Mouse (Mus musculus) 3T3-L1 (cell line): Measurements from ENCODE around the gene Kirrel3.

ENCODE experiments used
- DNase-seq: peaks from one replicate; pipeline ENCODE4 v3.0.0-alpha.2; 2015; ENCODE audit warnings: low read depth, low spot score

Gene Kirrel3

DNA sequence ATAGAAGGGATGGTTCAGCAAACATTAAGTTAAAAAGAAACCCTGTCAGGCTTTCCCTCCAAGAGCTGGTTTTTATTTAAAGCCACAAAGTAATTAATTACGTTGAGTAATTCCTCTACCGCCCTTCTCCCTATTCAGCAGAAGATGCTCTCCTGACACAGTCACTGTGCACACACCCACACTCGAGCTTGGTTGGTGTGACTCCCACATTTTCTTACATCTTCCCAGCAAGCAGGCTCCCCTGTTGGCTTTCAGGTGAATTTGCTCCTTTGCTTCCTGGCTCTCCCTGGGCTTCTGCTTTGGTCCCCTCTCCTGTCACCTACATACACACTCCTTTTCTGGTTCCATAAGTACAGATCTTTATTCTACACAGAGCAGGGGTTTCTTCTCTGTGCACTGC is 203.7 kb downstream of the Kirrel3 start:
- DNase-seq: no peak

DNA sequence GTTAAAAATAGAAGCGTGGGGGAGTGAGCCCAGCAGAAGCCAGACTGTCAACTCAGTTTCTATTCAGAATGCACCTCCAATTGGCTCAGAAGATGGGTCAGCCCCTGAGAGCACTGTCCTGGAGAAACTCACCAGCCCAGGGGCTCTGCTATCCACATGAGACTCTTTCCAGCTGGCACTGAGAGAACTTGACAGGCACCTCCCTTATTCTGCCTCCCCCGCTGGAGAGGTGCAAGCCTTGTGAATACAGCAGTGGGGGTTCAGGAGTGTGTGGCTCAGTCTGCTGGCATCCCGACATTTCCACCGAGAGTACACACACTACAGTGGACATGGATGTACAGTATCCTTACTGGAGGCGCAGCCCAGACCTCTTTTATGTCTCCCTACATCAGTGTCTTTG is 210.0 kb downstream of the Kirrel3 start:
- no peak for DNase-seq

DNA sequence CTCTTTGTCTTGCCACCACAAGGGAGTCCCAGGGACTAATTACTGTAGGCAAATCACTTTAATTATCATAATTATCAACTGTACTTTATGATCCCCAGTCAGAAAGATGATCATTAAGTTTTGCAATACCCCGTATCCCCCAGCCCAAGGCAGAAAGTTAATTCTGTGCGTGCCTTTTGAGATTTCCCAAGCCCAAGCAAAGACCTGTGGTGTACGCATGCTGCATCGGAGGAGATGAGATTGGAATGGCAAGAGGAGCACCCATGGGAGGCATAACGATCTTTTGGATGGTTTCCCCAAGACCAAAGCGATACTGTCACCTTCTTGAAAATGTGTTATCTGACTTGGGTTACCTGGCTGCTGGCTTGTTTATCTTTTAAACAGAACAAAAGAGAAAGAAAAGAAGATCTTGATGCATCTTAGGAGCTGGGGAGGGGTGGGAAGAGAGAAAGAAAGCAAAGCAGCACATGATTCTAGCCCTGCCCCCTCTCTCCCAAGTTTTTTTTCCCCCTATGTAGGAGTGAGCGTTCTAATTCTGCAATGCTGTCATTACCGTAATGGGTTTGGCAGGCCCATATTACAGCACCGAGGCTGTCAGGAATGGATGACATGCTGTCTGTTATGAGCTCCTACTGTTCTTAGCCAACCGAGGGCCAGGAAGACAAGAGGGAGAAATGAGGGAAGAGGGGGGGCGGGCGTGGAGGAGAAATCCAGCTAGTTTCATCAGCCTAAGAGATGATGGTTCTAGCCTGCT is 218.0 kb downstream of the Kirrel3 start:
- no peak for DNase-seq

DNA sequence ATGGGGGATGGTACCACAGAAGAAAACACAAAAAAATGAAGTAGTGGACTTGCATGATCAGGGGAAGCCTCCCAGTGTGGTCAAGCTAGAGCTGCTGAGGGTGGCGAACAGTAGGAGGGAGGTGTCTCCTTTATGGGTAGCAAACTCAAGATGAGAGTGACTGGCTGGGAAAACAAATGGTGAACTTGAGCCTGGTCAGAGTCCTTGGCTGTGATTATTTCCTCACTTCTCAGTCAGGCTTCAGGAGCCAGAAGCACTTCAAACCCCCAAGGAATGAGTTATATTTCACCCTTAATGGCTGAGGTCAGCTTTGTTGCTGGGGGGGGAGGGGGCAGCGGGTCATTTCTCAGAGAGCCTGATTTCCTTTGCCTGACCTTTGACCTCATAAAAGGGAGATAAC is 218.7 kb downstream of the Kirrel3 start:
- no peak for DNase-seq

DNA sequence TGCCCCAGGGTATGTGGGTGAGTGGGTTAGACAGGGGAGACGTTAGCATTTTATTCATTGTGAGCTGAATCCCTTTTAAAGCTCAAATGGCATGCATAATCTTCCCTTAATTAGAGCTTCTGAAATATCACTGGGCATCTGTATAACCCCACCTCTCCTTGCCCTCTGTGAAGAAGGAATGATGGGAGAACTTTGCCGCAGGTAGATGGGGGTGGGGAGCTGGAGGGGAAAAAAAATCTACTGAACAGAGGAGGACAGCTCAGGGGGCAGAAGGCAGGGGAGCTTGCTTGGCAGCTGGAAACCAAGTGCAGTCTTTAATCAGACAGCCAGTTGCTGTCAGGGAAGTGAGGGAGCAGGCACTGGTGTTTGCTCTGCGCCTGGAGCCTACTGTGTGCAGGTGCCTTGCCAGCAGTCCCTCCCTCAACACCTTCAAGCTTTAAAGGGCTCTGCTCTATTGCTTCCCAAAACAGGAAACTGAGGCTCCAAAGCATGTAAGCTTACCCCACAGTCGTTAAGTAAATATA is 220.7 kb downstream of the Kirrel3 start:
- no peak for DNase-seq

DNA sequence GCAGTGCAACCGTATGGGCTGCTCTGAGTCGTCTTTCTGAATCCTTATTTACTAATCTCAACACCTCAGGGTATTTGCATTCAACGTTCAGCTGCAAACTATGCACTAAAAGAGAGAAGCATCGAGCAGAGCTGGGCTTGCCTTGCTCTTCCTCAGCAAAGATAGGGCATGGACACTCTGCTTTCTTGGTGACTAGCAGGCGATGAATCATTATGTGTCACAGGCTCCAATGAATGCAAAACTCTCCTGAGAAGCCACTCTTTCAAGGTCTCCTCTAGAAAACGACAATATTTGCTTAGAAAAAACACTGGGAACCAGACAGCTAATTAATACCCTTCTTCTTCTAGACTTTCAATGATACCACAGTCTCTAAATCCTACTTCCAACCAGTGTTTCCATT is 223.0 kb downstream of the Kirrel3 start:
- DNase-seq: peak; percentile 16

DNA sequence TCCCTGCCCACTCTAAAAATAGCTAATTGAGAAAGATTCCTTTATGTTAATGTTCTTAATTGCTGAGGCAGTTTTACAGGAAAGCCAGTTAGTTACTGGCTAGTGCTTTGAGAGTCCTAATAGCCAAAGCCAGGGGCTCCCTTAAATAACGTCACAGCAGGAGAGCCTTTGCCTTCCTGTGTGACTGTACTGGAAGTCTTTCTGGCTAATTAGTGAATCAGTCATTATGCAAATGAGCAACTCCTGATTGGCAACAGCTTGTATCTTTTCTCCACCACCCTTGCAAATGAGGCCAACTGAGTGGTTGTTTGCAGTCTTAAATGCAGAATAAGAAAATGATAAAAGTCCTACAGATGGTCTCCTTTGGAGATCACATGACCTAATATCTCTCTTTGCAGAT is 226.3 kb downstream of the Kirrel3 start:
- no peak for DNase-seq

DNA sequence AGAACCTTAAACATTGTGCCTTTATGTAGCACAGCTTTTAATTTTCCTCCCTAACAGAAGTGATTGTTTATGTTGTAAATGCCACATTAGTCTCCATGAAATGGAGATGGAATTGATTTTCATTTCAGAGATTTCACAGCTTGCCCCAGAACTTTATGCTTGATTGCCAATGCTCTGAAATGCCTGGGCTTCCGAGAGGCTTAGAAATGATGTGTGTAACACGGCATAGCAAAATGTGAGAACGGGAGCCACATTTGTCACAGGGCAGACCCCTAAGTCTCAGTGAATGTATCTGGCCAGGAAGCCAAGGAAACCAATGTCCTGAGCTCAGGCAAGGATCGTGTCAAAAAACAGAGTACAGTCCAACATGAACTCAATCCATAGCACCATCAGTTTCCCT is 227.3 kb downstream of the Kirrel3 start:
- DNase-seq: no peak

DNA sequence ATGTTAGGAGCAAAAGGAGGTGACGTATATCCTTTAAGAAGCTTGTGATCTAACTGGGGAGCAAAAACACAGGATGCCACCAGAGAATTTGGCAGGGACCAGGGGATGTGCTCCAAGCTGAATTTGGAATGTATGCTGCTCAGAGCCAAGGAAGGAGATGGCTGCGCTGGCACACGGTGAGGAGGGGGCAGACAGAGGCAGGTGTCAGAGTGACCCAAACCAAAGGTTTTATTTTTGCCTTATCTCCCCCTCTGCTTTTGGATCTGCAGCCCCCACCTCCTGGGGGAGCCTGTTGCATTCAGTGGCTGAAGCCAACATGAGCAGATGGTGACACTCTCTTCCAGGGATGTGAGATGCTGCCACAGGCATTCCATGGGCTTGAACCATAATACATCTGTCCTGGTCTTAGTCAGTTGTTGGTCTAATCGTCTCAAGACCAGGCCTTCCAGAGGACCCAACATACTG is 227.8 kb downstream of the Kirrel3 start:
- no peak for DNase-seq

DNA sequence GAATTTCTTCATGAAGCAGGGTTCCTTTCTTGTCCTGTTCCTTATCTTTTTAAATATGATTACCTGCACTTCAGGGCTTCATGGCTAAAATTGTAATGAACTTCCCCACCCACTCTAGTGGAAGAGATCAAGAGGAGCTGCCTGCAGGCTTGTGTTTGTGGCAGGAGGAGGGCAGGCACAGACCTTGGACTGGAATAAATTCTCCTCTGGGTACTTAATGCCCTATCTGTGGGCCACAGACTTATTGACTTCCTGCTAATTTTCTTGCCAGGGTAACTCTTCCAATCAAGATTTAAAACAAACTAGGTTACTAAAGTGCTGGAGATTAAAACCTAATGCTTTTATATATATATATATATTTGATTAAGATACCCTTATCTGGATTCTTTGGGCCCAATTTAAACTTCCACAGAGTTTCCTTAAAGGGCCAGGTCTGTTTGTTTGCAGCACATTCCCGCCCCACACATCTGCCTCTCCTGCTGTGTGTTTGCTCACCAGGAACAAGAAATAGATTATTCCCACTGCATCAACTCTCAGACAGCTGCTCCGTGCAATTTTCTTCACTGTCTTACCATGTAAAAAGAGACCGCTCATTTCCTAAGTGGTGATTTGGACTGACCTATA is 229.4 kb downstream of the Kirrel3 start:
- no peak for DNase-seq

DNA sequence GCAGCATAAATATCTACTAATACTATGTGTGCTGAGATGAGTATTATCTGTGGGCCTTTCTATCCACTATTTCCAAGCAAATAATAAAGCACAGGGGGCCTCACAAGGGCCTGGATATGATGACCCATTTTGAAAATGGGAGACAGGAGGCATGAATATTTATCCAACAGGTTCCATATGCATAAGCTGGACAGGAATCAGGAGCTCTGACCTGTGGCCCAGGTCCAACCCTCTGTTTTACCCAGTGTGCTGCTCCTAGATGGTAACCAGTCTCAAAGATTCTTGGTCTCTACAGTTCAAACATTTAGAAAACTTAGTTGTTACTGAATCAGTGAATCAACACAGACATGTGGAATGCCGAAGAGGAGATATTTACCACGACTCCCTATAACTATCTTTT is 230.8 kb downstream of the Kirrel3 start:
- DNase-seq: no peak

DNA sequence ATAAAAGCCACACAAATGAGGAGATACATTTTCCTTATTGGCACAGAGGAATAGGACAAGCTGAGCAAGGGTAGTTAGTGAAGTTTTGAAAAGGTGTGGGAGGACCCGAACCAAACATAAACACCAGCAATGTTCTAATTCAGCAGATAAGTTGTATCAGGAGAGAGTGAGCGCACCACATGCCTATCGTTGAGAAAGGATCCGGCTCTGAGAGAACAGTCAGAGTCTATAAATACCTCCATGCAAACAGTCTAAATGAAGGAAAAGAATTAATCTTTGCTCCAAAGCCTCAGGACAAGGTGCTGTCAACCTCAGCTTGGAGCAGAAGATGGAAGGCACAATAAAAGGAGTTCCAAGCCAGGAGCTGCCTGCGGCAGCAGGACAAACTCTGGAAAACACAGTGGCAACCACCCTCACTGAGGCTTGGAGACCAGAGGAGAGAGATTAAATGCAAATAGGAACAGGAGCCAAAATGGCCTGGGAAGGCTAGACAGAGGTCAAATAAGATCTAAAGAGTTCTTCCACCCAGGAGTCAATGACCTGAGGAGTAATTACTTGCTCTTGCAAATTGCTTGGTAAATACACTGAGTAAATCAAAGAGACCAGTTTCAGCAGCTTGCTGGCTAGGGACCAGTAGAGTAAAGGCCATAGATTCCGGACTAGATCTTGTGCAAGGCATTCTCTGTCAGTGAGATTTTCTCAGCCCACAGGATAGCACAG is 235.9 kb downstream of the Kirrel3 start:
- DNase-seq: no peak

DNA sequence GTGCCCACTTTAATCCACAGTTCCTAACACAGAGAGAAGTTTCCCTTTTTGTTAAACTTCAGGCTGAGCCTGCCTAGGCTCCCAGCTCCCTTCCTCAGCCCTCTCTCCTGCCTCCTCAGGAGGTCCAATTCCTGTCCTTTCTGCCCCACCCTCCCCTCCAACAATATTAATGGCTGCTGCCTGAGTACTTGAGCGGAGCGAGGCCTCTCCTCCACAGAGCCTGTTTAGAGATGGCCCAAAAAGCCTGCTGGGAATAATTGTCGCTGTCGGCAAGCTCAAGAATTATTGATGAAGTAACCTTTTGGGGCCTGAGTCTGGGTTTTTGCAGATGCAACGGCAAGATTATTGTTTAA is 236.5 kb downstream of the Kirrel3 start:
- DNase-seq: no peak

DNA sequence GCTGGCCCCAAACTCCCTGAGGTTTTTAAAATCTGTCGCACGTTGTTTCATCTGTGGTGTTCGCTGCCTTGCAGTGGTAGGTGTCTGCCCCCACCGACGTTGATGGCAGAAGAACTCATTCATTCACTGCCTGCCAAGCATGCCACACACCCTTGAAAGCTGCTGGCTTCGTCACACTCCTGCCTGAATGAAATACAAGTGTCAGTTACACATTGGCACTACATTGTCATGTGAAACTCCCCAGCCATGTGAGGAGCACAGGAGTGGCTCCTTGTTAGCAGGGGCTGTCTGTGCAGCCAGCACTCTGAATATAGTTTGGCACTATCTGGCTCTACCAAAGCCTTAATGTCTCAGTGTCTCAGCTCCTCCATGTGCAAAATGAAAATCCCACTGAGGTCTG is 246.8 kb downstream of the Kirrel3 start:
- no peak for DNase-seq

DNA sequence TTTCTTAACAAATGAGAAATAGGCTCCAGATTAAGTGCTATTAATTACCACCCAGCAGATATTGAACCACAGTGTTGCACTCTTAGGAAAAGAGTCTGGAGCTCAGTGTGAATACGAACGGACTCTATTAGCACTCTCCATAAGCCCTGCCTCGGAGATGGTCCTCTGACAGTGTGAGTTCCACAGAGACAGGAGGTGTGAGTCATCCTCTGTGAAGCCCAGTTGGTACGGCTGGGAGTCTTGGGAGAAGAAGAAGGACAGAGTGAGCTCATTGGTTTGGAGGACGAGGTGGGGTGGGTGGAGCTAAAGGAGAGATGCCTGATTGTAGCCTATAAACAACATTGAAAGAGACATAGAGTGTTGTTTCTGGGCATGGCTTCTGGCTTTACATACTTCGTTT is 247.9 kb downstream of the Kirrel3 start:
- peak; percentile 29 for DNase-seq

DNA sequence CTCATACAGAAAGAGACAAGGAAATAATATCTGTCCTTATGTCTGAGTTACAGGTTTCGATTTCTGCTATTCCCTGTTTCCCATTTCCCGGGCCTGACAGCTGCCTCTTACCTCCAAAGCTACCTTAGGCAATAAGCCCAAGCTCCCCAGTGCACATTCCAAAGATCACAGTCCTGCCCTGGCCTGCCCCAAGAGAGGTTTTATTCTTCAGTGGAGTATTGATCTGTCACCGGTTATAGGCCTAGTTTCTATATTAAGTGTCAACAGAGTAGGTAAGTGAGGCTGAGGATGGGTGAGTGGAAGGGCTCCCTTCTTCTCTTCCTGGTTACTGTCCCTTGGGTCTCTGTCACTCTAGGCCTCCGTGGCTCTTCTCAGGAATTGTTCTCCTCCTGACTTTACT is 249.3 kb downstream of the Kirrel3 start:
- no peak for DNase-seq

DNA sequence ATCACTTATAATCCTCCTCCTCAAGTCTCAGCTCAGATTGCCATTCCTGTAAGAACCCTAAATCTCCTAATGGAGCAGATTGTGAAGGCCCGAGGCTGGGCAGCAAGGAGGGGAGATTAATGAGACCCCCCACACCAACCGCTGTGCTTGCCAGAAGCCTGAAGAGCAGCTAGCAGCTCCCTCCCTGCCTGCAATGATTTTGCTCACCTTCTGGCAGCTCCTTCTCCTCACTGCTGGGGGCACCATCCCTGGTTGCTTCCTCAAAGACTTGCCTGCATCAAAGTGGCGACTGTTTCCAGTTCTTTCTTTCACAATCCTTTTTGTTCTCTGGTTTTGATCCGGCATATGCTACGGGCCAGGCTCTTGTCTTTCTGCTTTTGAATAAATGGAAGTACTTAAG is 253.7 kb downstream of the Kirrel3 start:
- no peak for DNase-seq

DNA sequence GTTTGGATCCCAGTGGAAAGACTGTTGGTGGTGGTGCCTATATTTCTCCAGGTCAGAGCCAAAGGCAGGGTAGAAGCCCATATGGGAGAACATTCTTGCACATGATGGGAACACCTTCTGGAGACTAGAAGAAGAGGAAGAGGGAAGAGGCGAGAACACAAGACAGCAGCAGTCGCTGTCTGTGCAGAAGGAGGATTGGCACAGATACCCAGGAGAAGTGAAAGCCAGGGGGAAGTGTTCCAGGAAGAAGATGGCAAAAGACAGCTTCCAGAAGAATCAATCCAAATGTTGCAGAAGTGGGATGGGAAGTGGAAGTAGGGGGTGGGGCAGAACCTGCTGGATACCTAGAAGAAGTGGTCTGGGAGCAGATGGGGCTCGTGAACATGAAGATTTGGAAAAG is 255.1 kb downstream of the Kirrel3 start:
- DNase-seq: no peak

DNA sequence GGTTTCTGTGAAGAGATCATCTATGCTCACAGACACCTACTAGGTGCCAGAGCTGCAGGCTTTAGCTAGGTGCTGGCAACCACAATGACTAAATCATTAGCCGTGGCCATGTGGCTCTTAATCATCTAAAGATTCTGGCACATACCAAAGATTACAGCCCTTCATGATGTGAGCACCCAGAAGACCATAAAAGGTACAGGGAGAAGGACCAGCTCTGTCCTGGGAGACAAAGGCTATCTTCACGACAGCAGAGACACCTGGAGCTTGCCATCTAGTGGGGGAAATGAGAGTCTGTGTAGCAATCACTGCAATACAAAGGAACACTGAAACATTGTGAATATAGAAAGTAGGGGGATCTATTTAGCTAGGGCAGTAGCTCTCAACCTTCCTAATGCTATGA is 262.3 kb downstream of the Kirrel3 start:
- DNase-seq: peak; percentile 52

DNA sequence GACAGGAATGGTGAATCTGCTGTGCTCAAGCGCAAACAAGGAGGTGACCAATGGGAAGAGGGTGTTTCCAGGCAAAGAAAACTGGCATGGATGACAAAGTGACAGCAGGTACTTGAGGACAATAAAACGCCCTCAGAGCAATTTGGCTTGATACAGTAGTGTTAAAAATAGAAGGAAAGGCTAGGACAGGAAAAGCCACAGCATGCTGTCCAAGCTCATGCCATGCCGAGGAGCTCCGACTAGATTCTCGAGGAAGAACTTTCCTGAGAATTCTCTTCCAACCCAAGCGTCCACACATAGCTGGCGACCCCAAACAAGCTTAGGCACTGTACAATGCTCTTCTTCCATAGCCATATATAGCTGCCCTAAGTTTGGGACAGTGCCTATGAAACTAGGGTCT is 263.5 kb downstream of the Kirrel3 start:
- no peak for DNase-seq

DNA sequence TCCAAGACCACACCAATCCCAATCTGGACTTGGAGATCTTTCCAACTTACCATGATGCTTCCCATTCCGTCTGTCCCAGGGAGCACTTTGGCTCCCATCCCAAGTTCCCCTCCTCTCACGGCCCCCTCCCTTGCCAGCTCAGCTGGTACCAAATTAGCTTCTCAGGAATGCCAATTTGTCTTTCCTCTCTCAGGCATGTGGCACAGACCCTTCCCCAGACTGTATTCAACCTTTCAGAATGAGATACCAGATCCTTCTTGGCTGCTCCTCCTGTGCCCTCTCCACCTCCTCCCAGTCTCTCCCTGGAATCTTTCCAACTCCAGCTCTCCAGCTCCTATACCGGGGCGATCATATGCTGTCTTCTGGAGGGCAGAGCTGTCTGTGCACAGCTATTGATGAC is 264.2 kb downstream of the Kirrel3 start:
- peak; percentile 67 for DNase-seq

DNA sequence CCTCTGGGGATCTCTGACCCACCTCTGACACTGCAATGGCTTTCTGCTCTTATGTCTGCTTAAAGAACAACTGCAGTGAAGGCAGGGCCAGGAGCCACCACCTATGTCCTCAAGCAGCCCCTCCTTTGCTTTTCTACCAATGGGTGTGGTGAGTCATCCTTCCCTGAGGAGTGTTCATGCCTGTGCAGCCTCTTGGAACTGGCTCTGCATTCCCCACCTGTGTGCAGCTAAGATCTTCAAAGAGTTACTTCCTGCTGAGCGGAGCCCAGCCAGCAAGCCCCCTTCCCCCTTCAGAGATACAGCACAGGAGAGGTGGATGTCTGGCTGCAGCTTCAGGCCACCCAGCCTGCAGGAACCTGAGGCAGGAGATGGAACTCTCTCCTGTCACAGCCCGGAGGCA is 265.2 kb downstream of the Kirrel3 start:
- peak; percentile 43 for DNase-seq
